Comparison of ENCODE assay signal across 8 mouse cellular contexts in genomic region chr9:14523408-14524043, GRCm38 (mm10). TPM values are rescaled to one million over a fixed set of nuclear protein-coding genes. Genes with fewer than 3 reads are reported as not detected.
A peak's percentile ranks its signal among the peaks of the same experiment; 100 is the strongest.
DNase-seq lines count a peak whose midpoint lies in the region; ATAC-seq and TF ChIP-seq lines count a peak whose summit lies in the region.

No protein-coding gene starts in this region.

- WGBS in forebrain, postnatal 0 days = 6% methylated on average over 4 of the region's 4 CpGs
- WGBS in hindbrain, embryonic 10.5 days = 11% methylated on average over 4 of the region's 4 CpGs
- WGBS in lung, embryonic 16.5 days = 4% methylated on average over 4 of the region's 4 CpGs

- no peak for TF ChIP-seq EP300 in MEL (IDR thresholded peaks at IDR 0.05; ENCODE audit: low read depth in 1 of 2, low read length in 2 of 2)

- peak in 1 of 2 experiments; percentile 39; a peak in 1 of 4 replicates for TF ChIP-seq POLR2A in MEL (IDR thresholded peaks at IDR 0.05; ENCODE audit: control insufficient read depth in 1 of 2, insufficient read depth in 1 of 2, low read depth in 1 of 2, low read length in 2 of 2, poor library complexity in 1 of 2)

- peak; percentile 99 for TF ChIP-seq RAD21 in MEL (IDR thresholded peaks at IDR 0.05; ENCODE audit: low read depth, low read length)

- H3K36me3 ChIP-seq in MEL (ENCODE audit: control insufficient read depth in 1 of 2, insufficient read depth in 2 of 2, low read length in 2 of 2) = no peaks in the 10 kb centered on the region
- H3K36me3 ChIP-seq in forebrain, postnatal 0 days (ENCODE audit: insufficient read depth) = no peaks in the 10 kb centered on the region
- no peaks in the 10 kb centered on the region for H3K36me3 ChIP-seq in hindbrain, embryonic 10.5 days
- no peaks in the 10 kb centered on the region for H3K36me3 ChIP-seq in lung, embryonic 16.5 days (ENCODE audit: control insufficient read depth, insufficient read depth, low read length)

- H3K4me3 ChIP-seq in MEL (ENCODE audit: control insufficient read depth in 1 of 2, insufficient read depth in 1 of 2, low read depth in 2 of 2, low read length in 2 of 2) = no peak overlapping the region
- H3K4me3 ChIP-seq in forebrain, postnatal 0 days (ENCODE audit: low read depth, low read length) = no peak overlapping the region
- H3K4me3 ChIP-seq in hindbrain, embryonic 10.5 days = no peak overlapping the region
- no peak overlapping the region for H3K4me3 ChIP-seq in lung, embryonic 16.5 days (ENCODE audit: low read length)

- no peaks in the 10 kb centered on the region for H3K4me1 ChIP-seq in MEL (ENCODE audit: control insufficient read depth in 1 of 2, insufficient read depth in 2 of 2, low read length in 2 of 2)
- no peaks in the 10 kb centered on the region for H3K4me1 ChIP-seq in forebrain, postnatal 0 days (ENCODE audit: insufficient read depth)
- H3K4me1 ChIP-seq in hindbrain, embryonic 10.5 days (replicated peaks) = 0 out of 2 replicates have a peak, but pooled peaks cover 3% of the 10 kb centered on the region
- peaks cover 3% of the 10 kb centered on the region for H3K4me1 ChIP-seq in lung, embryonic 16.5 days (replicated peaks; ENCODE audit: control insufficient read depth, insufficient read depth, low read length)

- no peak overlapping the region for H3K27ac ChIP-seq in MEL (ENCODE audit: control insufficient read depth, low read depth, low read length)
- H3K27ac ChIP-seq in forebrain, postnatal 0 days (ENCODE audit: low read depth, low read length) = no peak overlapping the region
- H3K27ac ChIP-seq in hindbrain, embryonic 10.5 days = no peak overlapping the region
- H3K27ac ChIP-seq in lung, embryonic 16.5 days (ENCODE audit: low read length) = no peak overlapping the region

- H3K4me2 ChIP-seq in forebrain, postnatal 0 days (ENCODE audit: low read depth) = no peak overlapping the region
- H3K4me2 ChIP-seq in lung, embryonic 16.5 days (ENCODE audit: low read depth, low read length) = no peak overlapping the region

- peak; percentile 97 for DNase-seq in MEL (ENCODE audit: low read depth, low spot score)
- peak; percentile 47 for DNase-seq in cerebellum, adult 11-12 months
- DNase-seq in forebrain, postnatal 0 days = peak; percentile 80
- peak; percentile 70 for DNase-seq in hindbrain, embryonic 10.5 days (ENCODE audit: low spot score)
- DNase-seq in layer of hippocampus, adult 8-10 months (ENCODE audit: low spot score in 2 of 2) = peak; percentile 59 to 80
- peak; percentile 74 for DNase-seq in ovary, postnatal 36 days (ENCODE audit: low spot score)
- DNase-seq in thymus, postnatal 10 days (ENCODE audit: low spot score in 2 of 2) = peak; percentile 52 to 77

- ATAC-seq in forebrain, postnatal 0 days = peak; percentile 94
- peak; percentile 70 for ATAC-seq in lung, embryonic 16.5 days (ENCODE audit: low read depth)

- peak overlapping the region; percentile 45 for H3K9ac ChIP-seq in MEL (ENCODE audit: control insufficient read depth, low read depth, low read length, poor library complexity, severe bottlenecking)
- H3K9ac ChIP-seq in forebrain, postnatal 0 days = no peak overlapping the region
- H3K9ac ChIP-seq in lung, embryonic 16.5 days (ENCODE audit: low read length) = no peak overlapping the region

- H3K9me3 ChIP-seq in MEL (replicated peaks; ENCODE audit: insufficient read depth, low read length) = no peaks in the 10 kb centered on the region
- H3K9me3 ChIP-seq in forebrain, postnatal 0 days (ENCODE audit: low read length) = no peaks in the 10 kb centered on the region
- no peaks in the 10 kb centered on the region for H3K9me3 ChIP-seq in hindbrain, embryonic 10.5 days
- H3K9me3 ChIP-seq in lung, embryonic 16.5 days (ENCODE audit: control insufficient read depth, low read length) = no peaks in the 10 kb centered on the region

- H3K27me3 ChIP-seq in MEL (ENCODE audit: control insufficient read depth in 1 of 2, insufficient read depth in 2 of 2, low read length in 2 of 2) = peaks cover 6 to 8% of the 10 kb centered on the region in 2 experiments
- no peaks in the 10 kb centered on the region for H3K27me3 ChIP-seq in forebrain, postnatal 0 days (ENCODE audit: insufficient read depth, low read length)
- no peaks in the 10 kb centered on the region for H3K27me3 ChIP-seq in hindbrain, embryonic 10.5 days (ENCODE audit: insufficient read depth, poor library complexity, severe bottlenecking)
- no peaks in the 10 kb centered on the region for H3K27me3 ChIP-seq in lung, embryonic 16.5 days (ENCODE audit: control insufficient read depth, insufficient read depth, low read depth, low read length)

- peak in 2 of 3 experiments; percentile 100 for TF ChIP-seq CTCF in MEL (IDR thresholded peaks at IDR 0.05 in 2 of 3, conservative IDR thresholded peaks at IDR 0.05 in 1 of 3; ENCODE audit: control insufficient read depth in 1 of 3, insufficient read depth in 1 of 3, low read depth in 2 of 3, low read length in 3 of 3, poor library complexity in 1 of 3, severe bottlenecking in 1 of 3)
- peak; percentile 86 for TF ChIP-seq CTCF in forebrain, postnatal 0 days (IDR thresholded peaks at IDR 0.05; ENCODE audit: low read depth)

- no peaks in the 10 kb centered on the region for H3K79me2 ChIP-seq in MEL (ENCODE audit: control insufficient read depth, insufficient read depth, low read length, poor library complexity)

TF ChIP-seq in MEL, 35 proteins besides CTCF, POLR2A, EP300 and RAD21 (continues in another document):
- TF ChIP-seq NELFE (IDR thresholded peaks at IDR 0.05; ENCODE audit: low read depth, low read length) (no peak), MYC (IDR thresholded peaks at IDR 0.05; ENCODE audit: low read depth, low read length) (no peak), KAT2A (conservative IDR thresholded peaks at IDR 0.05; ENCODE audit: low read depth, low read length) (no peak), ZNF384 (IDR thresholded peaks at IDR 0.05; ENCODE audit: low read depth, low read length) (no peak), POLR2AphosphoS5 (IDR thresholded peaks at IDR 0.05; ENCODE audit: borderline replicate concordance, low read depth, low read length) (no peak), SMC3 (IDR thresholded peaks at IDR 0.05; ENCODE audit: low read depth, low read length) (peak; percentile 100), USF2 (IDR thresholded peaks at IDR 0.05; ENCODE audit: borderline replicate concordance in 1 of 2, insufficient read depth in 1 of 2, low read depth in 1 of 2, low read length in 2 of 2) (no peak), BHLHE40 (IDR thresholded peaks at IDR 0.05; ENCODE audit: borderline replicate concordance, low read depth, low read length) (no peak), TBP (IDR thresholded peaks at IDR 0.05; ENCODE audit: low read depth, low read length) (peak; percentile 51; the same call in 1 of the 2 replicates), RCOR1 (IDR thresholded peaks at IDR 0.05; ENCODE audit: low read depth, low read length) (no peak), CHD1 (IDR thresholded peaks at IDR 0.05; ENCODE audit: low read depth, low read length) (no peak), TCF12 (IDR thresholded peaks at IDR 0.05; ENCODE audit: low read depth, low read length) (no peak), JUND (IDR thresholded peaks at IDR 0.05; ENCODE audit: low read depth, low read length) (0 out of 2 replicates have a peak, but pooled peaks have one; percentile 11), ZMIZ1 (IDR thresholded peaks at IDR 0.05; ENCODE audit: low read depth, low read length) (no peak), CHD2 (IDR thresholded peaks at IDR 0.05; ENCODE audit: low read length) (no peak), NRF1 (IDR thresholded peaks at IDR 0.05; ENCODE audit: insufficient read depth, low read depth, low read length, poor library complexity, severe bottlenecking) (no peak; the same call in 1 of the 2 replicates), GATA1 (IDR thresholded peaks at IDR 0.05; ENCODE audit: low read depth, low read length) (0 out of 2 replicates have a peak, but pooled peaks have one; percentile 28), MYB (IDR thresholded peaks at IDR 0.05; ENCODE audit: low read depth, low read length) (no peak), UBTF (IDR thresholded peaks at IDR 0.05; ENCODE audit: borderline replicate concordance, insufficient read depth, low read depth, low read length) (no peak), MAZ (IDR thresholded peaks at IDR 0.05; ENCODE audit: low read depth, low read length) (no peak), GABPA (IDR thresholded peaks at IDR 0.05; ENCODE audit: low read depth, low read length) (no peak), MEF2A (IDR thresholded peaks at IDR 0.05; ENCODE audit: extremely low read depth, insufficient replicate concordance, low read depth, low read length, poor library complexity, severe bottlenecking) (no peak), ELF1 (IDR thresholded peaks at IDR 0.05; ENCODE audit: low read depth, low read length) (no peak), E2F4 (IDR thresholded peaks at IDR 0.05; ENCODE audit: borderline replicate concordance, low read depth, low read length) (no peak), POLR2AphosphoS2 (IDR thresholded peaks at IDR 0.05; ENCODE audit: low read length) (no peak), SIN3A (IDR thresholded peaks at IDR 0.05; ENCODE audit: low read length) (no peak), MAFK (IDR thresholded peaks at IDR 0.05; ENCODE audit: borderline replicate concordance, low read depth, low read length) (no peak)

RNA-seq across cellular contexts. Expression of gene Cwc15, which starts 23.1 kb away (rescaled TPM):
- total RNA-seq in MEL (2012; rRNA removed) = 326 and 331 TPM in 2 replicates
- 100 to 1,000 TPM; 196 to 562 TPM for polyA plus RNA-seq in MEL (2012; ENCODE audit: insufficient read depth in 1 of 2, insufficient read length in 2 of 2, low read depth in 1 of 2, low replicate concordance in 2 of 2, missing spikeins in 1 of 2)
- total RNA-seq in forebrain, postnatal 0 days (2014; rRNA removed) = 71.9 and 97.0 TPM in 2 replicates
- polyA plus RNA-seq in forebrain, postnatal 0 days (2015; fragmentation: Nextera tagmentation; extraction: Ambion mirVana) = 154 and 173 TPM in 2 replicates
- 181 and 193 TPM in 2 replicates for polyA plus RNA-seq in hindbrain, embryonic 10.5 days (2016; fragmentation: Nextera tagmentation; extraction: Ambion mirVana)
- 10 to 100 TPM; 83.2 to 96.0 (median 88.5) TPM for total RNA-seq in layer of hippocampus, adult 8-10 months (2022)
- polyA plus RNA-seq in lung, embryonic 16.5 days (2015; fragmentation: Nextera tagmentation; extraction: Ambion mirVana) = 147 and 158 TPM in 2 replicates

RNA-seq across cellular contexts. Expression of gene Kdm4d, which starts 23.2 kb away (rescaled TPM):
- total RNA-seq in MEL (2012; rRNA removed) = 0.56 and 0.58 TPM in 2 replicates
- under 1 TPM in 1 of 2 experiments, not detected in 1; 0.40 TPM for polyA plus RNA-seq in MEL (2012; ENCODE audit: insufficient read depth in 1 of 2, insufficient read length in 2 of 2, low read depth in 1 of 2, low replicate concordance in 2 of 2, missing spikeins in 1 of 2)
- 1.4 and 2.4 TPM in 2 replicates for total RNA-seq in forebrain, postnatal 0 days (2014; rRNA removed)
- 1.2 and 1.3 TPM in 2 replicates for polyA plus RNA-seq in forebrain, postnatal 0 days (2015; fragmentation: Nextera tagmentation; extraction: Ambion mirVana)
- 0.31 and 0.33 TPM in 2 replicates for polyA plus RNA-seq in hindbrain, embryonic 10.5 days (2016; fragmentation: Nextera tagmentation; extraction: Ambion mirVana)
- total RNA-seq in layer of hippocampus, adult 8-10 months (2022) = 1 to 10 TPM; 1.3 to 2.1 (median 1.7) TPM
- 0.25 and 0.30 TPM in 2 replicates for polyA plus RNA-seq in lung, embryonic 16.5 days (2015; fragmentation: Nextera tagmentation; extraction: Ambion mirVana)

Comparison
In these comparisons a context has a peak if more than half of its experiments do, and no peak if none do; other contexts are left out.
1. DNase-seq: peak in every context shown above with its lines; median percentile 97 in MEL; 80 in forebrain, postnatal 0 days; 74 in ovary, postnatal 36 days; 70 in hindbrain, embryonic 10.5 days; 70 in layer of hippocampus, adult 8-10 months; 64 in thymus, postnatal 10 days; 47 in cerebellum, adult 11-12 months.